Mouse (Mus musculus) urinary bladder, postnatal 0 days (tissue): ENCODE results near the gene 4933402N22Rik. TPM values are rescaled to one million over a fixed set of nuclear protein-coding genes. Genes with fewer than 3 reads are reported as not detected.

Source experiments
- polyA plus RNA-seq: library from polyadenylated mRNA; unstranded; fragments of >200 nt; fragmentation: Nextera tagmentation; extraction: Ambion mirVana; gene quantifications from 2 replicates; pipeline ENCODE4 v1.2.1, GENCODE M21; 2015

The 4933402N22Rik gene
- polyA plus RNA-seq = not detected in 2 replicates

GRCm38 (mm10) chr5:11917743-11918142 lies at the start of gene 4933402N22Rik:
Gene 4933402N22Rik (plus strand): TSS chr5:11918043.

Other genes with a start within 250 kb of the 4933402N22Rik start
- not detected in 2 replicates for gene Gm8922, start 236.1 kb upstream of the 4933402N22Rik start, polyA plus RNA-seq
- not detected in 2 replicates for gene Gm8926, start 147.5 kb upstream of the 4933402N22Rik start, polyA plus RNA-seq
- gene Gm6465, start 72.5 kb upstream of the 4933402N22Rik start, polyA plus RNA-seq = not detected in 2 replicates